Mouse (Mus musculus) embryonic facial prominence, embryonic 15.5 days (tissue): ENCODE results near the gene Ccdc93. TPM values are rescaled to one million over a fixed set of nuclear protein-coding genes. Genes with fewer than 3 reads are reported as not detected.

Experiments
- ATAC-seq: fragments of 200-750 bp; cut with Nextera tagmentation; 2 replicates; pipeline ENCODE4 v1.8.0; 2017; ENCODE audit warnings: low read depth, moderate TSS enrichment; ENCODE audit not compliant: insufficient number of reproducible peaks, low FRiP score, low TSS enrichment
- H3K27ac ChIP-seq: fragments of 300-500 bp; sonication (generic); replicated peaks from 2 replicates; pipeline ENCODE4 v1.5.1; 2015; ENCODE audit warnings: mild to moderate bottlenecking, inconsistent platforms
- H3K27me3 ChIP-seq: fragments of 300-500 bp; sonication (generic); 2 replicates; pipeline ENCODE4 v1.6.1; 2015; ENCODE audit warnings: inconsistent platforms
- H3K36me3 ChIP-seq: fragments of 300-500 bp; sonication (generic); 2 replicates; pipeline ENCODE4 v1.6.1; 2015; ENCODE audit warnings: mild to moderate bottlenecking, inconsistent platforms
- H3K4me1 ChIP-seq: fragments of 300-500 bp; sonication (generic); 2 replicates; pipeline ENCODE4 v1.6.1; 2015; ENCODE audit warnings: inconsistent platforms
- H3K4me2 ChIP-seq: fragments of 300-500 bp; sonication (generic); replicated peaks from 2 replicates; pipeline ENCODE4 v1.6.1; 2015; ENCODE audit warnings: mild to moderate bottlenecking, inconsistent platforms
- H3K4me3 ChIP-seq: fragments of 300-500 bp; sonication (generic); replicated peaks from 2 replicates; pipeline ENCODE4 v1.5.1; 2015; ENCODE audit warnings: mild to moderate bottlenecking, inconsistent platforms
- H3K9ac ChIP-seq: fragments of 300-500 bp; sonication (generic); 2 replicates; pipeline ENCODE4 v1.6.1; 2015; ENCODE audit warnings: inconsistent platforms
- H3K9me3 ChIP-seq: fragments of 300-500 bp; sonication (generic); replicated peaks from 2 replicates; pipeline ENCODE4 v1.6.1; 2016; ENCODE audit warnings: inconsistent platforms
- WGBS: fragments of 180-500 bp; shearing (Covaris S2); methylation state at CpG from one replicate; pipeline ENCODE4 v1.1.7; 2015; 5-methylcytosine and 5-hydroxymethylcytosine counted together
- polyA plus RNA-seq: library from polyadenylated mRNA; unstranded; fragments of >200 nt; fragmentation: Nextera tagmentation; extraction: Ambion mirVana; gene quantifications from 2 replicates; pipeline ENCODE4 v1.2.1, GENCODE M21; 2015

Ccdc93 gene
- polyA plus RNA-seq, 1 experiment from 2014 or later = 12.3 TPM

GRCm38 (mm10) chr1:121477716-121478115 lies 46.9 kb downstream of the Ccdc93 start:
- no peaks in the 10 kb centered on the region for H3K4me1 ChIP-seq
- no peaks in the 10 kb centered on the region for H3K27me3 ChIP-seq
- no peak overlapping the region for H3K27ac ChIP-seq
- peaks cover 58% of the 10 kb centered on the region for H3K36me3 ChIP-seq
- H3K4me3 ChIP-seq = no peak overlapping the region
- H3K9me3 ChIP-seq = no peaks in the 10 kb centered on the region
- ATAC-seq = no peak
- no peak overlapping the region for H3K4me2 ChIP-seq
- WGBS = 93% methylated on average over 5 of the region's 5 CpGs
- no peak overlapping the region for H3K9ac ChIP-seq

DNA sequence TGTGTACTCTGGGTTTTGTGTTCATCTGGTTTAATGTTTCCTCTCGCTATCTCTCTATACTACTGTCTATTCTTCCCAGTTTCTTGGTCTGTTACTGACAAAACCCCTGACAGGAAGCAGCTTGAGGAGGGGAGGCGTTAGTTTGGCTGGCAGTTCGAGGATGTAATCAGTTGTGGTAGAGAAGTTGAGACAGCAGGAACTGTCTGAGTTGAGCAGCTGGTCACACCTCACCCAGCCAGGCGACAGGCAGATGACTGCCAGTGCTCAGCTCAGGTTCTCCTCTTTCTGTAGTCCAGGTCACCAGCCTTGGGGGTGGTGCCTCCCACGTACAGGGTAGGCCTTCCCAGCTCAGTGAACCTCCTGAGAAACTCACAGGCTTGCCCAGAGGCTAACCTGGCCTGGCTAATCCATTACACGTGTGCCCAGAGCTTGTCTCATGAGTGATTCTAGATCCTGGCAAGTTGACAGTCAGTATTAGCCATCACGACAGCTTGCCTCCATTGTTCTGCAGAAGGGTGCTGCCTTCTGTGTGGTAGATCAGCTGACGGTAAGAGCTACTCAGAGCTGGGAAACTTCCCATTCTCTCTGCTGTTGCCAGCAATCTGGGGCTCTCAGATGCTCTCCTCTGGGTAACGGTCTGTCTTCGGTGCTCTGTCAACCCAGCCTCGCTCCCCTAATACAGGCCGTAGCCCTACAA lies 47.6 kb downstream of the Ccdc93 start:
- H3K4me3 ChIP-seq = no peak overlapping the region
- no peaks in the 10 kb centered on the region for H3K9me3 ChIP-seq
- H3K27me3 ChIP-seq = no peaks in the 10 kb centered on the region
- no peak overlapping the region for H3K4me2 ChIP-seq
- no peak overlapping the region for H3K9ac ChIP-seq
- no peak overlapping the region for H3K27ac ChIP-seq
- H3K4me1 ChIP-seq = no peaks in the 10 kb centered on the region
- no peak for ATAC-seq
- 80% methylated on average over 12 of the region's 12 CpGs for WGBS
- peaks cover 65% of the 10 kb centered on the region for H3K36me3 ChIP-seq

DNA sequence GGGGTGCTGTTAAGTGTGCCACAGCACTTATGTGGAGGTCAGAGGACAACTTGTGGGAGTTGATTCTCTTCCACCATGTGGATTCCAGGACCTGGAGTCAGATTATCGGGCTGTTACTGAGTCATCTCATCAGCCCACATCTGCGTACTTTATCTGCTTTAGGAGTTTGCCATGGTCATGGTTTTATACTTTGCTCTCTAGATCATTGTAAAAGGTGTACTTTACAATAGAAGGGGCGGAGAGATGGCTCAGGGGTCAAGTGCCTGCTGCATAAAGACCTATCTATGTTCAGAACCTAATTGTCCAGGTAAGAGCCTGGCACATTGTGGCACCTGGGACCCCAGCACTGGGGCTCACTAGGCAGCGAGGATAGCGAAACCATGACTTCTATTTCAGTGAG lies 48.6 kb downstream of the Ccdc93 start:
- Histone ChIP-seq H3K36me3 (peaks cover 66% of the 10 kb centered on the region), H3K27ac (no peak overlapping the region), H3K9me3 (no peaks in the 10 kb centered on the region), H3K27me3 (no peaks in the 10 kb centered on the region), H3K4me1 (no peaks in the 10 kb centered on the region), H3K9ac (no peak overlapping the region), H3K4me2 (no peak overlapping the region), H3K4me3 (no peak overlapping the region)
- no peak for ATAC-seq
- WGBS = 86% methylated on average over 5 of the region's 5 CpGs

GRCm38 (mm10) chr1:121483091-121483490 lies 52.2 kb downstream of the Ccdc93 start:
- Histone ChIP-seq H3K4me2 (no peak overlapping the region), H3K4me1 (no peaks in the 10 kb centered on the region), H3K9ac (no peak overlapping the region), H3K36me3 (peaks cover 64% of the 10 kb centered on the region), H3K27ac (no peak overlapping the region), H3K4me3 (no peak overlapping the region), H3K27me3 (no peaks in the 10 kb centered on the region), H3K9me3 (no peaks in the 10 kb centered on the region)
- ATAC-seq = no peak
- WGBS = 84% methylated on average over 4 of the region's 4 CpGs

GRCm38 (mm10) chr1:121486803-121487202 lies 56.0 kb downstream of the Ccdc93 start:
- no peak for ATAC-seq
- WGBS = 88% methylated on average over 6 of the region's 6 CpGs

DNA sequence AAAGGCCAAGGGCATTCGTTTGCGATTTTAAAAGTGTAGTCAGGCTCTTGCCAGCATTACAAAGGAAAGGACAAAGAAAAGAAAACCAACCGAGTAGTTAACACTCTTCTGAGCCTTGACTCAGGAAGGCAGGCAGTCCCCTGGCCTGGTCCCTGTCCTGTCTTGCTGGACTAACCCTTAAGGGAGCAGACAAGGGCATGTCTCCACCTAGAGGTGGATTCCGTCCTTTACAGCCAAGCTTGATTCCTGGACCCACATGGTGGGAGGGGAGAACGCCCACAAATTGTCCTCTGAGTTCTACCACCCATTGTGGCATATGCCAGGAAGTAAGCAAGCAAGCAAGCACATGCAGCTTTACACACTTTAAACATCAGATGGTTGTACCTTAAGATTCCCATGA lies 59.4 kb downstream of the Ccdc93 start:
- Histone ChIP-seq H3K4me2 (no peak overlapping the region), H3K4me3 (no peak overlapping the region), H3K9ac (no peak overlapping the region), H3K36me3 (peaks cover 65% of the 10 kb centered on the region), H3K9me3 (no peaks in the 10 kb centered on the region), H3K4me1 (no peaks in the 10 kb centered on the region), H3K27ac (no peak overlapping the region), H3K27me3 (no peaks in the 10 kb centered on the region)
- no peak for ATAC-seq
- 38% methylated on average over 5 of the region's 5 CpGs for WGBS

More at GRCm38 (mm10) chr1:121486803-121487202, 56.0 kb downstream of the Ccdc93 start:
- Histone ChIP-seq H3K9ac (no peak overlapping the region), H3K9me3 (no peaks in the 10 kb centered on the region), H3K4me3 (no peak overlapping the region), H3K4me2 (no peak overlapping the region), H3K27me3 (no peaks in the 10 kb centered on the region), H3K27ac (no peak overlapping the region), H3K36me3 (peaks cover 48% of the 10 kb centered on the region), H3K4me1 (no peaks in the 10 kb centered on the region)

- Histone ChIP-seq H3K4me2 (no peak overlapping the region), H3K9me3 (no peaks in the 10 kb centered on the region), H3K9ac (no peak overlapping the region), H3K27ac (no peak overlapping the region), H3K4me3 (no peak overlapping the region), H3K27me3 (no peaks in the 10 kb centered on the region), H3K4me1 (no peaks in the 10 kb centered on the region), H3K36me3 (peaks cover 79% of the 10 kb centered on the region)
- 92% methylated on average over 4 of the region's 4 CpGs for WGBS
- ATAC-seq = no peak
Observed at GRCm38 (mm10) chr1:121497093-121497492, 66.2 kb downstream of the Ccdc93 start.

DNA sequence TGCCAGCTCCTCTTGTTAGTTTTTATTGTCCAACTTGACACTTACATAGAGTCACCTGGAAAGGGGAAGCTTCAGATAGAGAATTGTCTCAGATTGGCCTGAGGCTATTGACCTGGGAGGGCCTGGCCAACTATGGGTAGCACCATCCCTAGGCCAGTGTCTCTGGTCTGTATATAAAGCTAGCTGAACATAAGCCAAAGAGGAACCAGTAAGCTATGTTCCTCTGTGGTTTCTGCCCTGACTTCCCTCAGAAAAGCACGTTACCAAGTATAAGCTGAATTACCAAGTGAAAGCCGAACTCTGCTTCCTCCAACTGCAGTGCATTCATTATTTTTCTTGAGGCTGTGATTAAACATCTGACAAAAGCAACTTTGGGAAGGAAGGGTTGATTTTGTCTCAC lies 77.9 kb downstream of the Ccdc93 start:
- Histone ChIP-seq H3K27ac (no peak overlapping the region), H3K4me1 (no peaks in the 10 kb centered on the region), H3K9me3 (no peaks in the 10 kb centered on the region), H3K4me3 (no peak overlapping the region), H3K9ac (no peak overlapping the region), H3K4me2 (no peak overlapping the region), H3K36me3 (peaks cover 7% of the 10 kb centered on the region; the same call in 1 of the 2 replicates), H3K27me3 (no peaks in the 10 kb centered on the region)
- ATAC-seq = no peak
- 86% methylated on average over 2 of the region's 2 CpGs for WGBS

GRCm38 (mm10) chr1:121510420-121511140 lies 79.7 kb downstream of the Ccdc93 start:
- H3K36me3 ChIP-seq = no peaks in the 10 kb centered on the region
- H3K27ac ChIP-seq = no peak overlapping the region
- H3K9me3 ChIP-seq = no peaks in the 10 kb centered on the region
- ATAC-seq = no peak
- no peak overlapping the region for H3K4me2 ChIP-seq
- no peak overlapping the region for H3K9ac ChIP-seq
- WGBS = 73% methylated on average over 19 of the region's 19 CpGs
- H3K4me3 ChIP-seq = no peak overlapping the region
- no peaks in the 10 kb centered on the region for H3K27me3 ChIP-seq
- H3K4me1 ChIP-seq = no peaks in the 10 kb centered on the region

GRCm38 (mm10) chr1:121511186-121511585 lies 80.3 kb downstream of the Ccdc93 start:
- ATAC-seq = no peak
- Histone ChIP-seq H3K4me2 (no peak overlapping the region), H3K27ac (no peak overlapping the region), H3K9me3 (no peaks in the 10 kb centered on the region), H3K27me3 (no peaks in the 10 kb centered on the region), H3K4me3 (no peak overlapping the region), H3K9ac (no peak overlapping the region), H3K4me1 (no peaks in the 10 kb centered on the region), H3K36me3 (no peaks in the 10 kb centered on the region)
- WGBS = 7% methylated on average over 2 of the region's 2 CpGs

- Histone ChIP-seq H3K27ac (no peak overlapping the region), H3K4me1 (no peaks in the 10 kb centered on the region), H3K9me3 (no peaks in the 10 kb centered on the region), H3K36me3 (no peaks in the 10 kb centered on the region), H3K27me3 (no peaks in the 10 kb centered on the region), H3K4me3 (no peak overlapping the region), H3K9ac (no peak overlapping the region), H3K4me2 (no peak overlapping the region)
- ATAC-seq = no peak
- 88% methylated on average over 2 of the region's 2 CpGs for WGBS
Observed at GRCm38 (mm10) chr1:121511966-121512365, 81.1 kb downstream of the Ccdc93 start.

DNA sequence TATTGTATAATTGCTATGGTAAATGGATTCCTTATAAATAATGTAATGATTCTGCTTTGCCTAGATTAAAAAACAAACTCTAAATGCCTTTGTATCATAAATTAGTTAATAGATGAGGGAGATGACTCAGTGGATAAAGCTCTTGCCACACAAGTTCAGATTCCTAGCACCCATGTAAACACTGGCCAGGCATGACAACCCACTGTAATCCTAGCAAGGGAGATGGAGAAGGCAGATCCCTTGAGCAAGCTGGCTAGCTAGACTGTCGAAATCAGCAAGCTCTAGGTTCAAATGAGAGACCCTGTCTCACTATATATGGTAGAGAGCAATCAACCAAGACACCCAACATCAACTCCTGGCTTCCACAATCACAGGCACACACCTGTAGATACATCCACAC lies 87.8 kb downstream of the Ccdc93 start:
- Histone ChIP-seq H3K27me3 (no peaks in the 10 kb centered on the region), H3K4me2 (no peak overlapping the region), H3K9ac (no peak overlapping the region), H3K27ac (no peak overlapping the region), H3K4me1 (no peaks in the 10 kb centered on the region), H3K36me3 (no peaks in the 10 kb centered on the region), H3K4me3 (no peak overlapping the region), H3K9me3 (no peaks in the 10 kb centered on the region)
- no peak for ATAC-seq
- 79% methylated on average over 1 of the region's 1 CpGs for WGBS
